Comparison of ENCODE assay signal across 10 mouse cellular contexts in genomic region chr11:68216041-68216440, GRCm38 (mm10).
A peak's percentile ranks its signal among the peaks of the same experiment; 100 is the strongest.
DNase-seq lines count a peak whose midpoint lies in the region; ATAC-seq and TF ChIP-seq lines count a peak whose summit lies in the region.
"Had no signal": no experiment of that assay in that cellular context is flagged by ENCODE, and none has a peak within 500 bp of the region (broad histone marks: within the 10 kb centered on the region; RNA-seq: fewer than 3 reads in every experiment).

No protein-coding gene starts in this region.

- no peak for TF ChIP-seq POLR2A in brain, embryonic 14.5 days (IDR thresholded peaks at IDR 0.05; ENCODE audit: borderline replicate concordance, extremely low read depth, insufficient read depth, insufficient read length, poor library complexity, severe bottlenecking)

- 0 out of 2 replicates have a peak, but pooled peaks have one; percentile 35 for ATAC-seq in embryonic facial prominence, embryonic 15.5 days (ENCODE audit: insufficient number of reproducible peaks, low FRiP score, low TSS enrichment, low read depth)
- no peak for ATAC-seq in hindbrain, embryonic 14.5 days (ENCODE audit: low FRiP score)
- peak; percentile 51; the same call in 1 of the 2 replicates for ATAC-seq in midbrain, embryonic 15.5 days (replicated peaks)

- no peaks in the 10 kb centered on the region for H3K27me3 ChIP-seq in embryonic facial prominence, embryonic 15.5 days
- H3K27me3 ChIP-seq in hindbrain, embryonic 14.5 days (ENCODE audit: control insufficient read depth, insufficient read depth, low read length) = no peaks in the 10 kb centered on the region
- H3K27me3 ChIP-seq in midbrain, embryonic 15.5 days (replicated peaks) = no peaks in the 10 kb centered on the region

- H3K4me2 ChIP-seq in embryonic facial prominence, embryonic 15.5 days (replicated peaks) = no peak overlapping the region
- no peak overlapping the region for H3K4me2 ChIP-seq in hindbrain, embryonic 14.5 days (replicated peaks)
- H3K4me2 ChIP-seq in midbrain, embryonic 15.5 days = no peak overlapping the region

- H3K4me3 ChIP-seq in embryonic facial prominence, embryonic 15.5 days (replicated peaks) = no peak overlapping the region
- H3K4me3 ChIP-seq in hindbrain, embryonic 14.5 days (replicated peaks; ENCODE audit: low read length) = no peak overlapping the region
- H3K4me3 ChIP-seq in midbrain, embryonic 15.5 days = no peak overlapping the region
- H3K4me3 ChIP-seq: myocyte had no signal

- no peaks in the 10 kb centered on the region for H3K9me3 ChIP-seq in embryonic facial prominence, embryonic 15.5 days (replicated peaks)
- no peaks in the 10 kb centered on the region for H3K9me3 ChIP-seq in hindbrain, embryonic 14.5 days (ENCODE audit: control insufficient read depth, low read length)
- no peaks in the 10 kb centered on the region for H3K9me3 ChIP-seq in midbrain, embryonic 15.5 days

- no peak overlapping the region for H3K9ac ChIP-seq in embryonic facial prominence, embryonic 15.5 days
- H3K9ac ChIP-seq in hindbrain, embryonic 14.5 days = no peak overlapping the region
- no peak overlapping the region for H3K9ac ChIP-seq in midbrain, embryonic 15.5 days

- peaks cover 36% of the 10 kb centered on the region for H3K4me1 ChIP-seq in embryonic facial prominence, embryonic 15.5 days
- peaks cover 26% of the 10 kb centered on the region for H3K4me1 ChIP-seq in hindbrain, embryonic 14.5 days (replicated peaks; ENCODE audit: control insufficient read depth, insufficient read depth, low read length)
- peaks cover 28% of the 10 kb centered on the region for H3K4me1 ChIP-seq in midbrain, embryonic 15.5 days

- H3K27ac ChIP-seq in embryonic facial prominence, embryonic 15.5 days (replicated peaks) = no peak overlapping the region
- H3K27ac ChIP-seq in hindbrain, embryonic 14.5 days = peak overlapping the region; percentile 73
- H3K27ac ChIP-seq in midbrain, embryonic 15.5 days = peak overlapping the region; percentile 77

- no peak for TF ChIP-seq CTCF in brain, embryonic 14.5 days (IDR thresholded peaks at IDR 0.05; ENCODE audit: borderline replicate concordance, extremely low read depth, insufficient read depth, insufficient read length)

- WGBS in embryonic facial prominence, embryonic 15.5 days = 69% methylated on average over 11 of the region's 11 CpGs
- WGBS in hindbrain, embryonic 14.5 days = 33% methylated on average over 11 of the region's 11 CpGs
- WGBS in midbrain, embryonic 15.5 days = 39% methylated on average over 11 of the region's 11 CpGs

- no peaks in the 10 kb centered on the region for H3K36me3 ChIP-seq in embryonic facial prominence, embryonic 15.5 days
- H3K36me3 ChIP-seq in hindbrain, embryonic 14.5 days (replicated peaks; ENCODE audit: control insufficient read depth, insufficient read depth) = no peaks in the 10 kb centered on the region
- no peaks in the 10 kb centered on the region for H3K36me3 ChIP-seq in midbrain, embryonic 15.5 days (replicated peaks)

- peak; percentile 72 for DNase-seq in brain, embryonic 14.5 days (ENCODE audit: low read depth)
- no peak for DNase-seq in hindbrain, embryonic 14.5 days (ENCODE audit: low spot score)
- no peak for DNase-seq in kidney, adult 11 months
- DNase-seq in urinary bladder, postnatal 36 days (ENCODE audit: low spot score in 2 of 2) = no peak
- no peak for DNase-seq in cerebellum, postnatal 36 days
- DNase-seq: right cerebral cortex, postnatal 25 days; thymus, adult 2 months had no signal
